Mouse (Mus musculus) heart, embryonic 10.5 days (tissue): ENCODE results near the gene Ankrd54. TPM values are rescaled to one million over a fixed set of nuclear protein-coding genes. Genes with fewer than 3 reads are reported as not detected.
A peak's percentile ranks its signal among the peaks of the same experiment; 100 is the strongest.

Experiments used
- DNase-seq: peaks from one replicate; pipeline ENCODE4 v3.0.0-alpha.2; 2017; ENCODE audit warnings: low spot score
- H3K27ac ChIP-seq: fragments of 300-500 bp; sonication (generic); 2 replicates; pipeline ENCODE4 v1.5.1; 2016; ENCODE audit warnings: mild to moderate bottlenecking
- H3K27me3 ChIP-seq: fragments of 300-500 bp; sonication (generic); 2 replicates; pipeline ENCODE4 v1.6.1; 2016; ENCODE audit warnings: mild to moderate bottlenecking; ENCODE audit not compliant: poor library complexity, insufficient read depth, severe bottlenecking
- H3K36me3 ChIP-seq: fragments of 300-500 bp; sonication (generic); 2 replicates; pipeline ENCODE4 v1.6.1; 2016; ENCODE audit warnings: mild to moderate bottlenecking, moderate library complexity
- H3K4me1 ChIP-seq: fragments of 300-500 bp; sonication (generic); 2 replicates; pipeline ENCODE4 v1.6.1; 2016; ENCODE audit warnings: mild to moderate bottlenecking
- H3K4me3 ChIP-seq: fragments of 300-500 bp; sonication (generic); 2 replicates; pipeline ENCODE4 v1.5.1; 2016; ENCODE audit warnings: mild to moderate bottlenecking, moderate library complexity
- H3K9me3 ChIP-seq: fragments of 300-500 bp; sonication (generic); 2 replicates; pipeline ENCODE4 v1.6.1; 2016; ENCODE audit warnings: mild to moderate bottlenecking, moderate library complexity
- WGBS: fragments of 180-500 bp; shearing (Covaris S2); methylation state at CpG from one replicate; pipeline ENCODE4 v1.1.7; 2016; 5-methylcytosine and 5-hydroxymethylcytosine counted together
- polyA plus RNA-seq: library from polyadenylated mRNA; unstranded; fragments of >200 nt; fragmentation: Nextera tagmentation; extraction: Ambion mirVana; gene quantifications from 2 replicates; pipeline ENCODE4 v1.2.1, GENCODE M21; 2016

Ankrd54 gene
- polyA plus RNA-seq: 34.8 and 48.7 TPM in 2 replicates

DNA sequence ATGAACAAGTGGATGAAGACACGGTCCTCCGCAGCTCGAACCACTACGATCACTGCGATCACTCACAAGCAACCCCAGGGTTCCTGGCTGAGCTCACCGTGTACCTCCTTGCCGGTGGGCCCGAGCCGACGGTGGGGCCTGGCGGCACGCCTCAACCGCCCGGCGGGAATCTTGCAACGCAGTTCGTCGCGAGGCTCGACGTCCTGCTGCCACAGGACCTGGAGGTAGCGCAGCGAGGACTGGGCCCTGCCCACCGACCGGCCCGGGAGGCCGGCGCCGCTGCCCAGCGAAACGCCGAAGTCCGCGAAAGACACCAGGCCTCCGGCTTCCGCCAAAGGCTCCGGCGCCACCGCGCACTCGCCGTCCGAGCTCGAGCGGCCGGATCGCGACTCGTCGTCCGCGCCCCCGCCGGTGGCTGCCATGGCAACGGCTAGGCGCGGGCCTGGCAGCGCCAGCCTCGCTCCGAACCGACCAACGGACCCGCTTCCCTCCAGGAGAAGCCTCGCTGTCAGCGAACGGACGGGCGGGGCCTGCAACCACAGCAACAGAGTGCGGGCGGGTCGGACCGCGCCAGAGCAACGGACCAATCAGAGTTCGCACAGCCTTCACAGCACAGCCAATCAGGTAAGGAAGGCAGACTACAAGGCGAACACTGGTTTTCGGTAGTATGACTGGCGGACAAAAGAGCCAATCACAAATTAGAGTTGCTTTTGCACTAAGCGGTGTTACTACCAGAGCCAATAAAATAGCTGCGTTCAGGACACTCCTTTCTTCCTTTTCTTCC is at the start of gene Ankrd54:
TSS of gene Ankrd54 (minus strand) at position 518 of the 784 bp plus-strand sequence.
- Histone ChIP-seq H3K27ac (peak within 1 kb of the TSS; percentile 92), H3K27me3 (no peaks in the 10 kb centered on the region), H3K4me3 (peak within 1 kb of the TSS; percentile 95), H3K4me1 (peaks cover 54% of the 10 kb centered on the region), H3K9me3 (no peaks in the 10 kb centered on the region), H3K36me3 (peaks cover 35% of the 10 kb centered on the region)
- WGBS: under 1% methylated on average over 80 of the region's 80 CpGs
- peak; percentile 100 for DNase-seq

DNA sequence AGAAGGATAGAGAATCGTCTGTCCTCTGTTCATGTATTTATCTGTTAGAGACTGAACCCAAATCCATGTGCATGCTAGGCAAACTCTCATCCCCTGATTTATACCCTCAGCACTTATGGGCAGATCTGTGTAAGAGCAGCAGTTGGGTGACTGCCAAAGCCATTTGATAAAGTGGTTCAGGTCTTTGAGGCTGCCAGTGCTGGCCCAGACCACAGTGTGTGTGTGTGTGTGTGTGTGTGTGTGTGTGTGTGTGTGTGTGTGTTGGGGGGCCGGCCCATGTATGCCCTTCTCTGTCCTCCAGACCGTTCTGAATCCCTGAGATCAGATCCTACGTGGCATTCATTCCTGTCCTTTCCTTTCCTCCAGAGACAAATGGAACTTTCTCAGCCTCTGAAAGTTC is 49.1 kb upstream of the Ankrd54 start:
- Histone ChIP-seq H3K4me3 (no peak overlapping the region; the same call in 1 of the 2 replicates), H3K9me3 (no peaks in the 10 kb centered on the region), H3K27me3 (no peaks in the 10 kb centered on the region), H3K27ac (peak overlapping the region; percentile 65; the same call in 1 of the 2 replicates), H3K36me3 (peaks cover 45% of the 10 kb centered on the region), H3K4me1 (peaks cover 49% of the 10 kb centered on the region)
- peak; percentile 73 for DNase-seq
- 40% methylated on average over 4 of the region's 4 CpGs for WGBS

DNA sequence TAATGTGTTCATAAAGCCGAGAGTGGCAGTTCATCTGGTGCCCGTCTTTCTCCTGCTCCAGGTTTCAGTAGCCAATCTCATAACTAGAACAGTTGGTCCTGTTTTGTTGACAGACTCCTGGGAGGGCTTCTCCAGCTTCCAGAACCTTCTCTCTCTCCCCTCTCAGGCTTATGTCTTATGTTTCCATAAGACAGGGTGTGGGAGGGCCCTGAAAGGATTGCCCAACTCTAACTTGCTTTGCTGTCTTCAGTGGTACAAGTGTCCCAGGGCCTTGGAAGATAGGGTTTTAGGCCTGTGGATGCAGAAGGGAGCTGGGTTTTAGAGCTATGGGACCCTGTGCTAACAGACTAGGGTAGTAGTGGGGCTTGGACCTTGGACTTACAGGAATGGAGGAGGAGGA is 47.8 kb upstream of the Ankrd54 start:
- 0 out of 2 replicates have a peak overlapping the region, but pooled peaks have one; percentile 8 for H3K27ac ChIP-seq

DNA sequence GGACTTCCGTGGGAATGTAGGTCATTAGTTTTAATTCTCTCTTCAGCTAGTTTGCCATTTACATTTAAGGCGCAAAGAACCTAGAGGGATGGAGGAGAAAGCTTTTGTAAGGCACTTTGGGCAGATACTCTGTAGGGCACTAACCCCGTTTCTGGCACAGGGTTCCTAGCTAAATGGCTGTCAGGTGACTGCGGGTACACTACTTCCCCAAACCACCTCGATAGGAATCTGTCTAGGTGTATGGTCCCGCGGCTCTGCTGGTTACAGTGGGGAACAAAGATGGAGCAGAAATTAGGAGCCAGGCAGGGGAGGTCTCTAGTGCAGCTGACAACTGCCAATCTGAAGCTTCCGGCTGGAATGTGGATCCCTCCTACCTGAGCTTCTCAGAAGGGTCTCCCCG is 47.3 kb upstream of the Ankrd54 start:
- DNase-seq: no peak
- Histone ChIP-seq H3K27me3 (no peaks in the 10 kb centered on the region), H3K9me3 (no peaks in the 10 kb centered on the region), H3K4me1 (peaks cover 47% of the 10 kb centered on the region), H3K4me3 (peak overlapping the region; percentile 84), H3K36me3 (peaks cover 27% of the 10 kb centered on the region), H3K27ac (peak overlapping the region; percentile 98)
- WGBS: 14% methylated on average over 9 of the region's 9 CpGs

More for the DNA sequence above, 47.8 kb upstream of the Ankrd54 start:
- Histone ChIP-seq H3K4me3 (peak overlapping the region; percentile 84), H3K4me1 (peaks cover 49% of the 10 kb centered on the region), H3K9me3 (no peaks in the 10 kb centered on the region), H3K36me3 (peaks cover 32% of the 10 kb centered on the region), H3K27me3 (no peaks in the 10 kb centered on the region)
- WGBS: 68% methylated on average over 2 of the region's 2 CpGs
- no peak for DNase-seq

DNA sequence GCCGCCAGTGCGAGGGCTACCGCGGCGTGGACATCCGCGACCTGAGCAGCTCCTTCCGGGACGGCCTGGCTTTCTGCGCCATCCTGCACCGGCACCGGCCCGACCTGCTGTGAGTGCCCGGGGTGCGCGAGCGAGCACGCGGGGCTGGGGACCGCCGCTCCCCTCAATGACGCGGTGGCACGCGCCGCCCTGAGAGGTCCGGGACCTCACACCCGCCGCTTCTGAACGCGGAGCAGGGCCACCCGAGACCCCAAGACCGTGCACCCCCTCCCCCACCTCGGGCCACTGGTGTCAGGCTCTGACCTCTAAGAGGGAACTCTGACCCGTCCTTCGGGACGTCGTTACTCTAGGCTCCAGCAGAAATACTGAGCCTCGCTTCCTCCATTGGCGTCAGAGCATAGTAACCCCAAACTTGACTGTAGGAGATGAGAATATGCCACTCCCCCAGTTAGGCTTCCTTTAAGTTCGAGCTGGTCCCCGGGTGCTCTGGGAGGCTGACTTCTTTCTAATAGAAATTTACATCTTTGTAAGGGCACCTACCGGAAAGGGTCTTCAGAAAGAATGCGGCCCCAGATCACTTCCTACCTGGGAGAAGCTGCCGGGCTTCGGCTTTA is 46.7 kb upstream of the Ankrd54 start:
- Histone ChIP-seq H3K9me3 (no peaks in the 10 kb centered on the region), H3K4me3 (peak overlapping the region; percentile 84), H3K27me3 (no peaks in the 10 kb centered on the region), H3K4me1 (peaks cover 41% of the 10 kb centered on the region), H3K27ac (peak overlapping the region; percentile 98), H3K36me3 (peaks cover 21% of the 10 kb centered on the region)
- WGBS: under 1% methylated on average over 46 of the region's 46 CpGs
- peak; percentile 78 for DNase-seq

DNA sequence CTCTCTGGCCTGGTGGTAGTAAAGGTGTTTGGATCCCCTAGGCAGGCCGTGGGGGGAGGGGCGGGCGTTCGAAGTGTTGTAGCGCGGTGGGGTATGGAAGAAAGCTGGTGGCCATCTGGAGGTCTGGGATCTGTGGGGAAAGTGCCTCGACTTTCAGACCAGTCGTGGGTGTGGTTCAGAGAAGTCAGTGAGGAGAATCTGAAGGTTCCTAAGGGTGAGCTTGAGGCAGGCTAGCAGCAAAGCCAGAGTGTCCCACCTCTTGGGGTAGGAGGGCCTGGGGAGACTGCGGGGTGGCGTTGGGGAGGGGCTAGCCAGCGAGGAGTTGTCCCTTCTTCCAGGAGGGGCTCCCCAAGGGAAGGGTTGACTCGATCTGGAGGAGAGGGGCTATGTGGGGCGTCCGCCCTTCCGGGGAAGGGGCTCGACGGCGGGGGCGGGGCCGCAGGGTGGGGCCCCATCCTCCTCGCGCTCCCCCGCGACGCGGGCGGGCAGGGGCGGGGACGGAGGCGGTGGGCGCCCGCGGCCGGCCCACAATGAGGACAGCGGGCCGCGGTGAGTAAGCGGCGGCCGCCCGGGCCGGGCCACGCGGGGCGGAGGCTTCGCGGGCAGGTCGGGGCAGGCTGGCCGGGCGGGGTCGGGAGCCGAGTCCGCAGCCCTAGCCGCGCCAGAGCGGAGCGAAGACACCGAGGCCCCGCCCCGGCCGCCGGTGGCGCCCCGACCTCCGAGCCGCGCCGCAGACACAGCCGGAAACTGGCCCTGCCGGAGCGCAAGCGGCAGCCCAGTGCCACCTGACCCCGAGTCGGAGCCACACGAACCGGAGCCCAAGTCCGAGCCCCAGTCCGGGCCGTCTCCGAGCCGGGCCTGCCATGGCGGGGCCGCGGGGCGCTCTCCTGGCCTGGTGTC is 46.0 kb upstream of the Ankrd54 start, which contains the start of gene Micall1:
TSS of gene Micall1 (plus strand) at position 478 of the 900 bp plus-strand sequence.
- peak; percentile 85 for DNase-seq
- H3K4me1 ChIP-seq: peaks cover 41% of the 10 kb centered on the region
- peaks cover 15% of the 10 kb centered on the region for H3K36me3 ChIP-seq
- H3K9me3 ChIP-seq: no peaks in the 10 kb centered on the region
- H3K4me3 ChIP-seq: peak within 1 kb of the TSS; percentile 84
- H3K27me3 ChIP-seq: no peaks in the 10 kb centered on the region
- H3K27ac ChIP-seq: peak within 1 kb of the TSS; percentile 98
- WGBS: under 1% methylated on average over 79 of the region's 85 CpGs

DNA sequence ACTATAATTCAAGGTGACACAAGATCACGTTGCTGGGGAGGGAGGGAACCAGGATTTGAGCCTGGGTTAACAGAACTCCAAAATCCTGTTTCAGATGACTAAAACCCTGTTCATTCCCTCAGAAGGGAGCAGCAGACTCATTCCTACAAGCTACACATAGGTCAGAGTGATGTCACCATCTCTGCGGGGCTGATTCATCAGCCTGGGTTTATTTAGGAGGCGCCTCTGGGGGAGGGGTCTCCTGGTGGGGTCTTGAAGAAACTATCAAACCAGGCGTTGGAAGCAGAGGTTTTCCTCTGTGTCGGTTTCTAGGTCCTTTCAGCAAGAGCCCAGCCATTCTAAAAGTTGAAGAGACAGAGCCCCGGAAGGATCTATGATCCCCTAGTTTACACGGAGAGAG is 45.3 kb upstream of the Ankrd54 start:
- Histone ChIP-seq H3K9me3 (no peaks in the 10 kb centered on the region), H3K27ac (peak overlapping the region; percentile 98), H3K36me3 (peaks cover 8% of the 10 kb centered on the region), H3K4me1 (peaks cover 41% of the 10 kb centered on the region), H3K27me3 (no peaks in the 10 kb centered on the region), H3K4me3 (peak overlapping the region; percentile 84)
- no peak for DNase-seq
- 16% methylated on average over 7 of the region's 7 CpGs for WGBS

DNA sequence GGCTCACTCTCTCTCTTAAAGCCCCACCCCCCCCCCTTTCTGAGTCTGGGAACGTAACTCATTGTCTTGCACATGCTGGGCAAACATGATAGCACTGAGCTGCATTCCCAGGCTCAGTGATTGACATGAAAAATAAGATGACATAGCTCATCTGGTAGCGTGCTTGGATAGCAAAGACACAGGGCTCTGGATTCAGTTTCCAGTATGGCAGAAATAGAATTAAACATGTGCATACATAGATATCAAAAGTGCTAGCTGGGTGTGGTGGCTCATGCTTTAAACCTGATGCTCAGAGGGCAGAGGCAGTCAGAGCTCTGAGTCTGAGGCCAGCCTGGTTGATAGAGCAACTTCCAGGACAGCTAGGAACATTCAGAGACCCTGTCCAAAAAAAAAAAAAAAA is 43.1 kb upstream of the Ankrd54 start:
- no peak overlapping the region for H3K27ac ChIP-seq
- 41% methylated on average over 2 of the region's 2 CpGs for WGBS

DNA sequence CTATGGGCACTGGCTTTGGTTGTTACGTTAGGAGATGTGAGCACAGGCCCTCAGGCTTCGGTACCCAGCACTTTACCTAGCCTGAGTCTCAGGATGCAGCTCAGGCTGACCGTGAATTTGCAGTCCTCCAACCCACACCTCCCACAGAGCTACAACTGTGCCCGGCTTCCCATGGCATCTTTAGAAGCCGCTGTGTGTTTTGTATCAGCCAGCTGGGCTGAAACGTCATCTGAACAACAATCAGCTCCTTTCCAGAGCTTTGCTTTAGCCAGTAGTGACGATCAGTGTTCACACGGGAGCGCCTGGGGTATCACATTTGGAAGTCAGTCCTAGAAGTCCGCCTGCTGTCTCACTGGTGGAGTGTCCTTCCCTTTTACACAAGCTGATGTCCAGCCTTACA is 40.6 kb upstream of the Ankrd54 start:
- no peaks in the 10 kb centered on the region for H3K36me3 ChIP-seq
- no peaks in the 10 kb centered on the region for H3K27me3 ChIP-seq
- no peak for DNase-seq
- 76% methylated on average over 10 of the region's 10 CpGs for WGBS
- peaks cover 48% of the 10 kb centered on the region for H3K4me1 ChIP-seq
- peak overlapping the region; percentile 6; the same call in 1 of the 2 replicates for H3K27ac ChIP-seq
- H3K9me3 ChIP-seq: no peaks in the 10 kb centered on the region
- no peak overlapping the region for H3K4me3 ChIP-seq

More for the DNA sequence above, 43.1 kb upstream of the Ankrd54 start:
- no peak for DNase-seq
- no peaks in the 10 kb centered on the region for H3K27me3 ChIP-seq
- H3K9me3 ChIP-seq: no peaks in the 10 kb centered on the region
- peaks cover 47% of the 10 kb centered on the region for H3K4me1 ChIP-seq
- H3K4me3 ChIP-seq: no peak overlapping the region
- H3K36me3 ChIP-seq: no peaks in the 10 kb centered on the region

DNA sequence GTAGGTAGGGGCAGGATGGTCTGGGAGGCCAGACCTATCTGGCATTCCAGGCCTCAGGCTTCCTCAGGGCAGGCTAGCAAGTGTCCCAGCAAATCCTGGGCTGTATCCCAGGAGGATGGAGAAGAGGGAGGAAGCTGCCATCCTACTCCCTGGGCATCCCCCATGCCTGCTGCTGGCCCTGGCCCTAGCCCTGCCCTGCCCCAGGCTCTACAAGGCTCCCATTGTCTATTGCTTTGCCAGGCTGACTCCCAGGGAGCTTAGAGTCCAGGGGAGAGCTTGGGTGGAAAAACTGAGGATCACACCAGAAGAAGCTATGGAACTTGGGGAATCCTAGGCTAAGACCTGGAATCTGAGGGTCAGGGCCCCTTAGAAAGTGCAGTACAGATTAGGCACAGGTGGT is 38.8 kb upstream of the Ankrd54 start:
- no peak for DNase-seq
- H3K9me3 ChIP-seq: no peaks in the 10 kb centered on the region
- H3K27ac ChIP-seq: peak overlapping the region; percentile 91
- peaks cover 59% of the 10 kb centered on the region for H3K4me1 ChIP-seq
- H3K27me3 ChIP-seq: no peaks in the 10 kb centered on the region
- H3K4me3 ChIP-seq: no peak overlapping the region
- no peaks in the 10 kb centered on the region for H3K36me3 ChIP-seq

DNA sequence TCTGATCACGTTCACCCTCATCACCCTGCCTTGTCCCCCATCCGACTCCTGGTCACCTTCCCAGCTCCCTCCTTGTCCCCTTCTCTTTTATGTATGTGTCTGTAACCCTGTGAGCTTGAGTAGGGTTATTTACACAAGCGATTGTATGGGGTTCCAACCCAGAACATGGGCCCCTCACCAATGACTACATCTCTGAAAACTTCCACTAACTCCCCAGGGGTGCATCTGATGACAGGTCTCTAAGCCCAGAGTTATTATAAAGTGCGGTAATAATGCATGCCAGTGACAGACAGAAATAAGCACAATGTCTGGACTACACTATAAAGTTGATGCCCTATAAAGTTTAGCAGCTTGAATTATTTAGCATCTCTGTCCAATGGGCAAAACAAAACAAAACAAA is 37.7 kb upstream of the Ankrd54 start:
- no peak overlapping the region for H3K4me3 ChIP-seq
- no peaks in the 10 kb centered on the region for H3K9me3 ChIP-seq
- 79% methylated on average over 4 of the region's 4 CpGs for WGBS
- H3K36me3 ChIP-seq: peaks cover 7% of the 10 kb centered on the region
- H3K27ac ChIP-seq: peak overlapping the region; percentile 91; the same call in 1 of the 2 replicates
- H3K27me3 ChIP-seq: no peaks in the 10 kb centered on the region
- no peak for DNase-seq
- peaks cover 71% of the 10 kb centered on the region for H3K4me1 ChIP-seq

DNA sequence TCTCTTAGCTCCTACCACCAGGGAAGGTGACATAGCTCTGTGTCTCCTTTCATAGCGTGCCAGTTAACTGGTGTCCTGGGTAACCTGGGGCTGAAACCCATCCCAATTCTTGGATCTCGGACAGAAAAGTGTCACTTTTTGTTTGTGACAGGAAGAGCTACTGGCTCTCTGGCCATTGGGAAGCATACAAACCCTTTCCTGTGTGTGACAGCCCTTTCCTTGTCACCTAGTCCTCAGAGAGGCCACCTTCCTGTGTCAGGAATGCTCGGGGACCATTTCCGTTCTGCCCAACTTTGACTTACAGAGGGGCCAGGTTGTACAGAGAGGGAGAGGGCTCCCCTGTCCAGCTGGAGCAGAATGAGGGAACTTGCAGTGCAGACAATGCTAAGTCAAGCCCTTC is 36.8 kb upstream of the Ankrd54 start:
- H3K4me3 ChIP-seq: no peak overlapping the region
- H3K36me3 ChIP-seq: peaks cover 15% of the 10 kb centered on the region
- H3K9me3 ChIP-seq: no peaks in the 10 kb centered on the region
- H3K27me3 ChIP-seq: no peaks in the 10 kb centered on the region
- no peak for DNase-seq
- WGBS: 55% methylated on average over 4 of the region's 4 CpGs
- H3K4me1 ChIP-seq: peaks cover 71% of the 10 kb centered on the region
- H3K27ac ChIP-seq: peak overlapping the region; percentile 91
